Comparison of ENCODE assay signal across 20 mouse cellular contexts in the genomic region with DNA sequence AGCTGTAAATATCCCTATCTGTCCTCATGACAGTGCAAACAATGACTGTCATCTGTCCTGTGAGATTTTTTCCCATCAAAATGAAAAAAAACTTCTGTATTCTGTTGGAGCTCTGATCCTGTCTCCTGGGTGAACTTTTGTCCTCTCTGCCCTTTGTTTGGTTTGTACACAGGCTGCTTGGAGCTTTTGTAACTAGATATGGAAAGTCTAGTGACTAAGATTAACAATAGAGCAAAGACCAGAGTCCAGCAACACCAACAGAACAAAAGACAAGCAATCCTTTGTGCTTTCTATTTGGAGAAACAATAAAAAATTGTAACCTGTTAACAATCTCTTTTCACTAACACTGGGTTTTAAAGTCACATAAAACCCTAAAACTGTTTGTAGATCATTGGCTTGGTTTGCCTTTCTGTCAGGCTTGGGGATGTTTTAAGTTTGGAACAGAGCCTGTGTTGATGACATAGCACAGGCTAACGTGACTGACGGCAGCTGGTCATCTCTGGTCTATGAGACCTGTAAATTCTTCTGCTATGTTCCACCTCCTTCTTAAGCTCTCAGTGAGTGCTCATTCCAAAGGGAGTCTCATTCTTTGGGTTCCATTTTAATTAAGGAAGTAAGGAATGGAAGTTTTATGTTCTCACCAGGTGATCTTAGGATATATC.
DNase-seq lines count a peak whose midpoint lies in the region; ATAC-seq and TF ChIP-seq lines count a peak whose summit lies in the region.
"Had no signal": no experiment of that assay in that cellular context is flagged by ENCODE, and none has a peak within 500 bp of the region (broad histone marks: within the 10 kb centered on the region; RNA-seq: fewer than 3 reads in every experiment).

No protein-coding gene starts in this region.

- no peaks in the 10 kb centered on the region for H3K36me3 ChIP-seq in lung, embryonic 16.5 days (ENCODE audit: control insufficient read depth, insufficient read depth, low read length)
- H3K36me3 ChIP-seq in forebrain, embryonic 16.5 days (ENCODE audit: control insufficient read depth, insufficient read depth), result no peaks in the 10 kb centered on the region
- H3K36me3 ChIP-seq: forebrain, embryonic 12.5 days; limb, embryonic 15.5 days had no signal

- H3K4me1 ChIP-seq in lung, embryonic 16.5 days (replicated peaks; ENCODE audit: control insufficient read depth, insufficient read depth, low read length), result peaks cover 13% of the 10 kb centered on the region
- H3K4me1 ChIP-seq in lung, adult 2 months (ENCODE audit: control insufficient read depth, insufficient read depth, low read length), result peaks cover 5% of the 10 kb centered on the region
- H3K4me1 ChIP-seq in forebrain, embryonic 16.5 days (replicated peaks; ENCODE audit: control insufficient read depth, insufficient read depth, low read length), result no peaks in the 10 kb centered on the region
- H3K4me1 ChIP-seq: forebrain, embryonic 12.5 days; limb, embryonic 15.5 days; megakaryocyte, embryonic 14.5 days had no signal

- no peaks in the 10 kb centered on the region for H3K9me3 ChIP-seq in lung, embryonic 16.5 days (ENCODE audit: control insufficient read depth, low read length)
- no peaks in the 10 kb centered on the region for H3K9me3 ChIP-seq in forebrain, embryonic 16.5 days (ENCODE audit: control insufficient read depth, low read length)
- H3K9me3 ChIP-seq: forebrain, embryonic 12.5 days; limb, embryonic 15.5 days; megakaryocyte, embryonic 14.5 days had no signal

- TF ChIP-seq POLR2A in lung, adult 2 months (IDR thresholded peaks at IDR 0.05; ENCODE audit: borderline replicate concordance, extremely low read depth, low read depth, low read length), result no peak

- peak; percentile 60 for DNase-seq in layer of hippocampus, adult 9-11 months
- no peak for DNase-seq in layer of hippocampus, postnatal 25 days (ENCODE audit: extremely low spot score in 1 of 2, low spot score in 1 of 2)
- no peak for DNase-seq in lung, adult 2 months
- peak; percentile 56 for DNase-seq in large intestine, adult 2 months (ENCODE audit: low read depth, low spot score)
- DNase-seq in right cerebral cortex, postnatal 36 days (ENCODE audit: low spot score in 2 of 2), result no peak
- DNase-seq: adrenal gland, adult 8-10 months; cerebellum, adult 11 months; cerebellum, postnatal 36 days; kidney, adult 18-20 months; liver, postnatal 0 days; right cerebral cortex, postnatal 14 days; thymus, adult 18-20 months; thymus, postnatal 4 days had no signal

- H3K4me3 ChIP-seq in lung, embryonic 16.5 days (ENCODE audit: low read length), result no peak overlapping the region
- no peak overlapping the region for H3K4me3 ChIP-seq in lung, adult 2 months (replicated peaks; ENCODE audit: extremely low read depth, low read depth, low read length)
- no peak overlapping the region for H3K4me3 ChIP-seq in forebrain, embryonic 16.5 days (replicated peaks; ENCODE audit: low read length)
- H3K4me3 ChIP-seq: forebrain, embryonic 12.5 days; limb, embryonic 15.5 days; megakaryocyte, embryonic 14.5 days had no signal

- H3K27ac ChIP-seq in lung, embryonic 16.5 days (ENCODE audit: low read length), result peak overlapping the region; percentile 61
- H3K27ac ChIP-seq in forebrain, embryonic 16.5 days (ENCODE audit: low read length), result no peak overlapping the region
- H3K27ac ChIP-seq: forebrain, embryonic 12.5 days; kidney, postnatal 0 days; limb, embryonic 15.5 days had no signal

- H3K9ac ChIP-seq in lung, embryonic 16.5 days (ENCODE audit: low read length), result no peak overlapping the region
- no peak overlapping the region for H3K9ac ChIP-seq in forebrain, embryonic 16.5 days (replicated peaks; ENCODE audit: low read depth, low read length)
- H3K9ac ChIP-seq: forebrain, embryonic 12.5 days; limb, embryonic 15.5 days; liver, postnatal 0 days had no signal

- no peak overlapping the region for H3K4me2 ChIP-seq in lung, embryonic 16.5 days (ENCODE audit: low read depth, low read length)
- H3K4me2 ChIP-seq in forebrain, embryonic 16.5 days (ENCODE audit: low read length), result no peak overlapping the region
- H3K4me2 ChIP-seq: forebrain, embryonic 12.5 days; limb, embryonic 15.5 days had no signal

- TF ChIP-seq CTCF in lung, adult 2 months (IDR thresholded peaks at IDR 0.05; ENCODE audit: insufficient read depth, low read length), result no peak

- ATAC-seq in lung, embryonic 16.5 days (ENCODE audit: low read depth), result peak; percentile 84
- ATAC-seq in forebrain, embryonic 16.5 days, result no peak
- ATAC-seq: liver, postnatal 0 days; midbrain, embryonic 16.5 days had no signal

- 50% methylated on average over 2 of the region's 2 CpGs for WGBS in lung, embryonic 16.5 days
- 66% methylated on average over 2 of the region's 2 CpGs for WGBS in lung, adult 2 months
- WGBS in large intestine, adult 2 months, result 13% methylated on average over 2 of the region's 2 CpGs
- 20% methylated on average over 2 of the region's 2 CpGs for WGBS in forebrain, embryonic 16.5 days

- no peaks in the 10 kb centered on the region for H3K27me3 ChIP-seq in lung, embryonic 16.5 days (ENCODE audit: control insufficient read depth, insufficient read depth, low read depth, low read length)
- no peaks in the 10 kb centered on the region for H3K27me3 ChIP-seq in forebrain, embryonic 16.5 days (replicated peaks; ENCODE audit: control insufficient read depth, insufficient read depth, low read length)
- H3K27me3 ChIP-seq: forebrain, embryonic 12.5 days; limb, embryonic 15.5 days; megakaryocyte, embryonic 14.5 days had no signal

Comparison
In these comparisons a context has a peak if more than half of its experiments do, and no peak if none do; other contexts are left out.
1. DNase-seq: peak in layer of hippocampus, adult 9-11 months (single experiment) and large intestine, adult 2 months (single experiment); none in layer of hippocampus, postnatal 25 days (0 of 2), lung, adult 2 months (single experiment) and right cerebral cortex, postnatal 36 days (0 of 2).